Mouse (Mus musculus): ENCODE measurements around the gene Fgfr2. TPM values are rescaled to one million over a fixed set of nuclear protein-coding genes. Genes with fewer than 3 reads are reported as not detected.

The Fgfr2 gene
- polyA plus RNA-seq, 1 experiment from 2014 or later, result 11.4 TPM

- ATAC-seq (ENCODE audit: low read depth), result no peak
- Histone ChIP-seq H3K36me3 (ENCODE audit: control insufficient read depth, insufficient read depth) (no peaks in the 10 kb centered on the region), H3K4me2 (ENCODE audit: low read depth, low read length) (no peak overlapping the region), H3K4me1 (ENCODE audit: control insufficient read depth, low read depth, low read length) (peaks cover 8% of the 10 kb centered on the region), H3K9ac (ENCODE audit: low read depth, low read length) (no peak overlapping the region), H3K27me3 (ENCODE audit: control insufficient read depth, insufficient read depth, low read depth, low read length) (no peaks in the 10 kb centered on the region), H3K27ac (ENCODE audit: low read length) (no peak overlapping the region), H3K9me3 (replicated peaks; ENCODE audit: control insufficient read depth, low read length) (no peaks in the 10 kb centered on the region), H3K4me3 (ENCODE audit: low read depth, low read length) (no peak overlapping the region)
- WGBS (ENCODE audit: insufficient replicate concordance), result 71% methylated on average over 6 of the region's 6 CpGs
Observed at GRCm38 (mm10) chr7:130797524-130797923, 2325.6 kb downstream of the Fgfr2 start.

GRCm38 (mm10) chr7:130796786-130797185 is 2326.4 kb downstream of the Fgfr2 start:
- ATAC-seq (ENCODE audit: low read depth), result no peak

GRCm38 (mm10) chr7:130793671-130794070 is 2329.5 kb downstream of the Fgfr2 start:
- 63% methylated on average over 9 of the region's 9 CpGs for WGBS (ENCODE audit: insufficient replicate concordance)
- H3K27ac ChIP-seq (ENCODE audit: low read length), result no peak overlapping the region
- no peaks in the 10 kb centered on the region for H3K27me3 ChIP-seq (ENCODE audit: control insufficient read depth, insufficient read depth, low read depth, low read length)
- H3K9ac ChIP-seq (ENCODE audit: low read depth, low read length), result no peak overlapping the region
- H3K4me3 ChIP-seq (ENCODE audit: low read depth, low read length), result no peak overlapping the region
- no peaks in the 10 kb centered on the region for H3K9me3 ChIP-seq (replicated peaks; ENCODE audit: control insufficient read depth, low read length)
- no peaks in the 10 kb centered on the region for H3K4me1 ChIP-seq (ENCODE audit: control insufficient read depth, low read depth, low read length)
- H3K4me2 ChIP-seq (ENCODE audit: low read depth, low read length), result no peak overlapping the region
- ATAC-seq (ENCODE audit: low read depth), result no peak
- no peaks in the 10 kb centered on the region for H3K36me3 ChIP-seq (ENCODE audit: control insufficient read depth, insufficient read depth)

More at GRCm38 (mm10) chr7:130796786-130797185, 2326.4 kb downstream of the Fgfr2 start:
- Histone ChIP-seq H3K4me3 (ENCODE audit: low read depth, low read length) (no peak overlapping the region), H3K36me3 (ENCODE audit: control insufficient read depth, insufficient read depth) (no peaks in the 10 kb centered on the region), H3K27ac (ENCODE audit: low read length) (no peak overlapping the region), H3K4me1 (ENCODE audit: control insufficient read depth, low read depth, low read length) (peaks cover 8% of the 10 kb centered on the region), H3K27me3 (ENCODE audit: control insufficient read depth, insufficient read depth, low read depth, low read length) (no peaks in the 10 kb centered on the region), H3K9ac (ENCODE audit: low read depth, low read length) (no peak overlapping the region), H3K4me2 (ENCODE audit: low read depth, low read length) (no peak overlapping the region), H3K9me3 (replicated peaks; ENCODE audit: control insufficient read depth, low read length) (no peaks in the 10 kb centered on the region)
- 64% methylated on average over 8 of the region's 8 CpGs for WGBS (ENCODE audit: insufficient replicate concordance)

GRCm38 (mm10) chr7:130789456-130789855 is 2333.7 kb downstream of the Fgfr2 start:
- H3K4me1 ChIP-seq (ENCODE audit: control insufficient read depth, low read depth, low read length), result no peaks in the 10 kb centered on the region; the same call in none of the 2 replicates
- H3K27ac ChIP-seq (ENCODE audit: low read length), result no peak overlapping the region
- 68% methylated on average over 7 of the region's 7 CpGs for WGBS (ENCODE audit: insufficient replicate concordance)
- no peaks in the 10 kb centered on the region for H3K9me3 ChIP-seq (replicated peaks; ENCODE audit: control insufficient read depth, low read length)
- H3K36me3 ChIP-seq (ENCODE audit: control insufficient read depth, insufficient read depth), result no peaks in the 10 kb centered on the region
- H3K4me2 ChIP-seq (ENCODE audit: low read depth, low read length), result no peak overlapping the region
- no peak overlapping the region for H3K9ac ChIP-seq (ENCODE audit: low read depth, low read length)
- H3K27me3 ChIP-seq (ENCODE audit: control insufficient read depth, insufficient read depth, low read depth, low read length), result no peaks in the 10 kb centered on the region
- ATAC-seq (ENCODE audit: low read depth), result peak; percentile 53
- no peak overlapping the region for H3K4me3 ChIP-seq (ENCODE audit: low read depth, low read length)

GRCm38 (mm10) chr7:130788950-130789349 is 2334.2 kb downstream of the Fgfr2 start:
- H3K27me3 ChIP-seq (ENCODE audit: control insufficient read depth, insufficient read depth, low read depth, low read length), result no peaks in the 10 kb centered on the region
- ATAC-seq (ENCODE audit: low read depth), result no peak
- H3K4me2 ChIP-seq (ENCODE audit: low read depth, low read length), result no peak overlapping the region
- 62% methylated on average over 3 of the region's 3 CpGs for WGBS (ENCODE audit: insufficient replicate concordance)
- no peak overlapping the region for H3K9ac ChIP-seq (ENCODE audit: low read depth, low read length)
- H3K27ac ChIP-seq (ENCODE audit: low read length), result no peak overlapping the region
- no peaks in the 10 kb centered on the region; the same call in none of the 2 replicates for H3K4me1 ChIP-seq (ENCODE audit: control insufficient read depth, low read depth, low read length)
- no peaks in the 10 kb centered on the region for H3K9me3 ChIP-seq (replicated peaks; ENCODE audit: control insufficient read depth, low read length)
- H3K36me3 ChIP-seq (ENCODE audit: control insufficient read depth, insufficient read depth), result no peaks in the 10 kb centered on the region
- no peak overlapping the region for H3K4me3 ChIP-seq (ENCODE audit: low read depth, low read length)

- H3K4me1 ChIP-seq (ENCODE audit: control insufficient read depth, low read depth, low read length), result no peaks in the 10 kb centered on the region; the same call in none of the 2 replicates
- peak; percentile 82 for ATAC-seq (ENCODE audit: low read depth)
Observed at GRCm38 (mm10) chr7:130787537-130787936, 2335.6 kb downstream of the Fgfr2 start.

GRCm38 (mm10) chr7:130786708-130787107 is 2336.4 kb downstream of the Fgfr2 start:
- 49% methylated on average over 5 of the region's 5 CpGs for WGBS (ENCODE audit: insufficient replicate concordance)
- ATAC-seq (ENCODE audit: low read depth), result no peak
- Histone ChIP-seq H3K9me3 (replicated peaks; ENCODE audit: control insufficient read depth, low read length) (no peaks in the 10 kb centered on the region), H3K4me2 (ENCODE audit: low read depth, low read length) (no peak overlapping the region), H3K27me3 (ENCODE audit: control insufficient read depth, insufficient read depth, low read depth, low read length) (no peaks in the 10 kb centered on the region), H3K36me3 (ENCODE audit: control insufficient read depth, insufficient read depth) (no peaks in the 10 kb centered on the region), H3K4me3 (ENCODE audit: low read depth, low read length) (no peak overlapping the region), H3K9ac (ENCODE audit: low read depth, low read length) (no peak overlapping the region), H3K4me1 (ENCODE audit: control insufficient read depth, low read depth, low read length) (no peaks in the 10 kb centered on the region; the same call in none of the 2 replicates), H3K27ac (ENCODE audit: low read length) (no peak overlapping the region)

More at GRCm38 (mm10) chr7:130787537-130787936, 2335.6 kb downstream of the Fgfr2 start:
- H3K27me3 ChIP-seq (ENCODE audit: control insufficient read depth, insufficient read depth, low read depth, low read length), result no peaks in the 10 kb centered on the region
- no peaks in the 10 kb centered on the region for H3K9me3 ChIP-seq (replicated peaks; ENCODE audit: control insufficient read depth, low read length)
- no peak overlapping the region for H3K9ac ChIP-seq (ENCODE audit: low read depth, low read length)
- no peak overlapping the region for H3K4me2 ChIP-seq (ENCODE audit: low read depth, low read length)
- WGBS (ENCODE audit: insufficient replicate concordance), result 66% methylated on average over 4 of the region's 4 CpGs
- H3K36me3 ChIP-seq (ENCODE audit: control insufficient read depth, insufficient read depth), result no peaks in the 10 kb centered on the region
- no peak overlapping the region for H3K4me3 ChIP-seq (ENCODE audit: low read depth, low read length)
- H3K27ac ChIP-seq (ENCODE audit: low read length), result no peak overlapping the region; the same call in 1 of the 2 replicates

GRCm38 (mm10) chr7:130785923-130786575 is 2337.1 kb downstream of the Fgfr2 start:
- WGBS (ENCODE audit: insufficient replicate concordance), result 72% methylated on average over 12 of the region's 12 CpGs
- no peak for ATAC-seq (ENCODE audit: low read depth)

GRCm38 (mm10) chr7:130782501-130783050 is 2340.6 kb downstream of the Fgfr2 start:
- ATAC-seq (ENCODE audit: low read depth), result no peak
- Histone ChIP-seq H3K27me3 (ENCODE audit: control insufficient read depth, insufficient read depth, low read depth, low read length) (no peaks in the 10 kb centered on the region), H3K27ac (ENCODE audit: low read length) (no peak overlapping the region), H3K9ac (ENCODE audit: low read depth, low read length) (no peak overlapping the region), H3K36me3 (ENCODE audit: control insufficient read depth, insufficient read depth) (no peaks in the 10 kb centered on the region), H3K4me3 (ENCODE audit: low read depth, low read length) (no peak overlapping the region), H3K4me1 (ENCODE audit: control insufficient read depth, low read depth, low read length) (no peaks in the 10 kb centered on the region; the same call in none of the 2 replicates), H3K4me2 (ENCODE audit: low read depth, low read length) (no peak overlapping the region), H3K9me3 (replicated peaks; ENCODE audit: control insufficient read depth, low read length) (no peaks in the 10 kb centered on the region)
- 57% methylated on average over 5 of the region's 5 CpGs for WGBS (ENCODE audit: insufficient replicate concordance)

More at GRCm38 (mm10) chr7:130785923-130786575, 2337.1 kb downstream of the Fgfr2 start:
- H3K4me2 ChIP-seq (ENCODE audit: low read depth, low read length), result no peak overlapping the region
- no peaks in the 10 kb centered on the region for H3K36me3 ChIP-seq (ENCODE audit: control insufficient read depth, insufficient read depth)
- no peaks in the 10 kb centered on the region for H3K9me3 ChIP-seq (replicated peaks; ENCODE audit: control insufficient read depth, low read length)
- no peaks in the 10 kb centered on the region; the same call in none of the 2 replicates for H3K4me1 ChIP-seq (ENCODE audit: control insufficient read depth, low read depth, low read length)
- H3K9ac ChIP-seq (ENCODE audit: low read depth, low read length), result no peak overlapping the region
- H3K4me3 ChIP-seq (ENCODE audit: low read depth, low read length), result no peak overlapping the region
- no peaks in the 10 kb centered on the region for H3K27me3 ChIP-seq (ENCODE audit: control insufficient read depth, insufficient read depth, low read depth, low read length)
- no peak overlapping the region for H3K27ac ChIP-seq (ENCODE audit: low read length)
